Mouse (Mus musculus) heart, adult 2 months (tissue): ENCODE measurements around the gene C8a. TPM values are rescaled to one million over a fixed set of nuclear protein-coding genes. Genes with fewer than 3 reads are reported as not detected.

Source experiments
- DNase-seq, 2 experiments: peaks; one replicate each; pipeline ENCODE4 v3.0.0; 2021
- H3K27ac ChIP-seq: fragments of 200-600 bp; 2 replicates; pipeline ENCODE4 v1.8.1; 2022
- H3K27me3 ChIP-seq: fragments of 200-500 bp; 2 replicates; pipeline ENCODE4 v1.6.1; 2012; ENCODE audit warnings: mild to moderate bottlenecking, low read length, inconsistent platforms, mixed read lengths; ENCODE audit not compliant: control insufficient read depth, insufficient read depth
- H3K36me3 ChIP-seq: fragments of 200-500 bp; 2 replicates; pipeline ENCODE4 v1.6.1; 2012; ENCODE audit warnings: low read length, inconsistent platforms; ENCODE audit not compliant: control insufficient read depth, insufficient read depth
- H3K4me1 ChIP-seq: fragments of 200-500 bp; 2 replicates; pipeline ENCODE4 v1.6.1; 2011; ENCODE audit warnings: low read length; ENCODE audit not compliant: control insufficient read depth, insufficient read depth
- H3K4me3 ChIP-seq: fragments of 200-600 bp; 2 replicates; pipeline ENCODE4 v1.8.1; 2022
- H3K79me2 ChIP-seq: fragments of 200-500 bp; replicated peaks from 2 replicates; pipeline ENCODE4 v1.6.1; 2012; ENCODE audit warnings: mild to moderate bottlenecking, inconsistent platforms, low read length, moderate library complexity, mixed read lengths; ENCODE audit not compliant: control insufficient read depth, insufficient read depth
- H3K9ac ChIP-seq: fragments of 200-500 bp; 2 replicates; pipeline ENCODE4 v1.6.1; 2012; ENCODE audit warnings: low read depth, mild to moderate bottlenecking, control low read depth, inconsistent platforms, low read length, mixed read lengths
- CTCF ChIP-seq: fragments of 200-600 bp; IDR thresholded peaks from 2 replicates; pipeline ENCODE4 v1.8.1; 2022; ENCODE audit warnings: antibody characterized with exemption, mild to moderate bottlenecking, moderate library complexity
- EP300 ChIP-seq: fragments of 200-500 bp; IDR thresholded peaks from 2 replicates; pipeline ENCODE4 v1.6.1; 2011; ENCODE audit warnings: low read depth, low read length, control low read depth; ENCODE audit not compliant: insufficient read depth
- POLR2A ChIP-seq: fragments of 200-500 bp; IDR thresholded peaks from 2 replicates; pipeline ENCODE4 v1.6.1; 2011; ENCODE audit warnings: mild to moderate bottlenecking, low read depth, low read length, control low read depth; ENCODE audit not compliant: insufficient read depth
- WGBS: fragments of 180-500 bp; shearing (Covaris S2); methylation state at CpG from one replicate; pipeline ENCODE4 v1.1.7; 2018; 5-methylcytosine and 5-hydroxymethylcytosine counted together
- intact Hi-C: fragments of 180-260 bp; cut with DNase I; formaldehyde crosslinking; loops from one replicate; pipeline ENCODE4 v1.15.1; 2025
- polyA plus RNA-seq: library from polyadenylated mRNA; depleted of rRNA; stranded (reverse); fragments of >200 nt; gene quantifications from 2 replicates; pipeline ENCODE4 v1.2.3, GENCODE M21; 2012
- total RNA-seq, 2 experiments: library from RNA; stranded (reverse); gene quantifications; 2 replicates each; pipeline ENCODE4 v1.2.3; 2021

C8a gene
- total and polyA plus RNA-seq, 3 experiments: not detected

- DNase-seq: no peak
- no peaks in the 10 kb centered on the region for H3K36me3 ChIP-seq
- TF ChIP-seq EP300: no peak
- no peak for TF ChIP-seq CTCF
- no peak for TF ChIP-seq POLR2A
- no peak overlapping the region for H3K27ac ChIP-seq
- H3K9ac ChIP-seq: no peak overlapping the region
- 76% methylated on average over 4 of the region's 4 CpGs for WGBS
- H3K4me1 ChIP-seq: no peaks in the 10 kb centered on the region
- intact Hi-C loops: no loop called here
- H3K4me3 ChIP-seq: no peak overlapping the region
- H3K27me3 ChIP-seq: no peaks in the 10 kb centered on the region
- no peaks in the 10 kb centered on the region for H3K79me2 ChIP-seq
These were observed 72.1 kb downstream of the C8a start for GRCm38 (mm10) chr4:104804100-104804499.

DNA sequence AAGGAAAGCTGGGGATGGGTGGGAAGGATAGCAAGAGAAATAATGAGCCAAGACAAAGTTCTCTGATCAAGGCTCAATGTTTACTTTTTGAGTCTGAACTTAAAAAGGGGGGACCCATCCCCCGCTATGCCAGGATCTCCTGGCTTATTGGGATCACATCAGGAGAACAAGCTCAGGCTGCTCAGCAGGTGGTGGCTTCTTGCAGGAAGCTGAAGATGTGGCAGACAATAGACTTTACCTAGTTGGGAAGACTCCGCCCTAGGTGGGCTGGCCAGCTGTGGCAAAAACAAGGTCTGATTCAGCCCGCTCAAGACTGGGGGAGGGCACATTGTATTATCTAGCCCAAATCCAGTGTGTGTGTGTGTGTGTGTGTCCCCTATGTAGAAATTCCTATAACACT is 74.6 kb downstream of the C8a start:
- Histone ChIP-seq H3K36me3 (no peaks in the 10 kb centered on the region), H3K27ac (no peak overlapping the region), H3K4me1 (no peaks in the 10 kb centered on the region), H3K4me3 (no peak overlapping the region), H3K79me2 (no peaks in the 10 kb centered on the region), H3K27me3 (no peaks in the 10 kb centered on the region), H3K9ac (no peak overlapping the region)
- intact Hi-C loops: no loop called here
- WGBS: 89% methylated on average over 3 of the region's 3 CpGs
- DNase-seq: no peak
- no peak for TF ChIP-seq POLR2A
- no peak for TF ChIP-seq EP300
- TF ChIP-seq CTCF: no peak

GRCm38 (mm10) chr4:104798951-104799350 is 77.2 kb downstream of the C8a start:
- no peaks in the 10 kb centered on the region for H3K4me1 ChIP-seq
- no peaks in the 10 kb centered on the region for H3K79me2 ChIP-seq
- no peak overlapping the region for H3K9ac ChIP-seq
- H3K27ac ChIP-seq: no peak overlapping the region
- intact Hi-C loops: no loop called here
- no peak for DNase-seq
- H3K4me3 ChIP-seq: no peak overlapping the region
- TF ChIP-seq CTCF (no peak), EP300 (no peak), POLR2A (no peak)
- H3K36me3 ChIP-seq: no peaks in the 10 kb centered on the region
- no peaks in the 10 kb centered on the region for H3K27me3 ChIP-seq
- 79% methylated on average over 9 of the region's 9 CpGs for WGBS

DNA sequence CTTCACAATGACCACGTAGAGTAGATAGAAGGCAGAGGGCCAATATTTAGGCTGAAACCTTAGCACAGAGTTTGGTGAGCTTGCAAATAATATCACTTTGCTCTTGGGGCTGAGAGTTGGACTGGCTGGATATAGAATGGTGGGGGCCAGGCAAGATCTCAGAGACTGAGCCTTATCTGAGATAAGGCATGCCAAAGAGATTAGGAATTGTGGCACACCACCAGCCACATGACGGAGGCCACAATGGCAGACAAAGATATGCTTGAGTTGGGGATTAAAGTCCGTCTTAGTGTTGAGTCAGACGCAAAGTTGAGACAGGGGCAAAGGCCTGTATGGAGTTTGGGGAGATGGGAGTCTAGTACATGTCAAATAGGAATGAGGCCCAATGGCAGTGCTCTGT is 84.1 kb downstream of the C8a start:
- Histone ChIP-seq H3K9ac (no peak overlapping the region), H3K27me3 (no peaks in the 10 kb centered on the region), H3K4me3 (no peak overlapping the region), H3K36me3 (no peaks in the 10 kb centered on the region), H3K4me1 (no peaks in the 10 kb centered on the region), H3K79me2 (no peaks in the 10 kb centered on the region), H3K27ac (no peak overlapping the region)
- TF ChIP-seq CTCF (no peak), EP300 (no peak), POLR2A (no peak)
- 65% methylated on average over 4 of the region's 4 CpGs for WGBS
- DNase-seq: no peak
- intact Hi-C loops: no loop called here

GRCm38 (mm10) chr4:104782346-104782745 is 93.9 kb downstream of the C8a start:
- H3K4me3 ChIP-seq: no peak overlapping the region
- intact Hi-C loops: no loop called here
- no peak overlapping the region for H3K27ac ChIP-seq
- H3K9ac ChIP-seq: no peak overlapping the region
- DNase-seq: no peak
- TF ChIP-seq POLR2A (no peak), EP300 (no peak), CTCF (no peak)
- no peaks in the 10 kb centered on the region for H3K36me3 ChIP-seq
- H3K27me3 ChIP-seq: no peaks in the 10 kb centered on the region
- 56% methylated on average over 4 of the region's 4 CpGs for WGBS
- H3K79me2 ChIP-seq: no peaks in the 10 kb centered on the region
- no peaks in the 10 kb centered on the region for H3K4me1 ChIP-seq

GRCm38 (mm10) chr4:104781441-104781840 is 94.8 kb downstream of the C8a start:
- no peak for DNase-seq
- Histone ChIP-seq H3K27ac (no peak overlapping the region), H3K4me1 (no peaks in the 10 kb centered on the region), H3K9ac (no peak overlapping the region), H3K27me3 (no peaks in the 10 kb centered on the region), H3K79me2 (no peaks in the 10 kb centered on the region), H3K4me3 (no peak overlapping the region), H3K36me3 (no peaks in the 10 kb centered on the region)
- WGBS: 89% methylated on average over 3 of the region's 3 CpGs
- TF ChIP-seq CTCF: no peak
- TF ChIP-seq EP300: no peak
- no peak for TF ChIP-seq POLR2A
- intact Hi-C loops: no loop called here
